14 mouse cellular contexts compared by ENCODE assay signal in genomic region chr16:10732421-10732820, GRCm38 (mm10). TPM values are rescaled to one million over a fixed set of nuclear protein-coding genes. Genes with fewer than 3 reads are reported as not detected.
DNase-seq lines count a peak whose midpoint lies in the region; ATAC-seq lines count a peak whose summit lies in the region.
"Had no signal": no experiment of that assay in that cellular context is flagged by ENCODE, and none has a peak within 500 bp of the region (broad histone marks: within the 10 kb centered on the region; RNA-seq: fewer than 3 reads in every experiment).

No protein-coding gene starts in this region.

- no peak overlapping the region for H3K27ac ChIP-seq in liver, embryonic 11.5 days (ENCODE audit: low read depth, low read length)
- H3K27ac ChIP-seq in hindbrain, embryonic 11.5 days (ENCODE audit: low read depth, low read length), result no peak overlapping the region
- H3K27ac ChIP-seq in midbrain, embryonic 11.5 days (ENCODE audit: low read depth, low read length), result no peak overlapping the region
- H3K27ac ChIP-seq: neural tube, embryonic 15.5 days had no signal

- H3K4me2 ChIP-seq in liver, embryonic 11.5 days, result peak overlapping the region; percentile 31
- H3K4me2 ChIP-seq in hindbrain, embryonic 11.5 days (replicated peaks; ENCODE audit: low read depth, low read length), result no peak overlapping the region
- H3K4me2 ChIP-seq in midbrain, embryonic 11.5 days, result no peak overlapping the region
- H3K4me2 ChIP-seq: neural tube, embryonic 15.5 days had no signal

- no peak overlapping the region for H3K4me3 ChIP-seq in liver, embryonic 11.5 days (ENCODE audit: low read depth, low read length)
- H3K4me3 ChIP-seq in hindbrain, embryonic 11.5 days (ENCODE audit: low read depth, low read length), result no peak overlapping the region
- H3K4me3 ChIP-seq in midbrain, embryonic 11.5 days (ENCODE audit: low read depth, low read length), result no peak overlapping the region
- H3K4me3 ChIP-seq: neural tube, embryonic 15.5 days had no signal

- 49% methylated on average over 5 of the region's 5 CpGs for WGBS in liver, embryonic 11.5 days
- 82% methylated on average over 5 of the region's 5 CpGs for WGBS in hindbrain, embryonic 11.5 days
- WGBS in midbrain, embryonic 11.5 days, result 86% methylated on average over 5 of the region's 5 CpGs

- DNase-seq in B cell, adult 2 months, result peak; percentile 8 to 21
- peak; percentile 55 for DNase-seq in c-Kit-positive CD71-positive TER-119-negative erythroid progenitor cells, embryonic 14.5 days (ENCODE audit: low read depth)
- no peak for DNase-seq in liver, embryonic 11.5 days (ENCODE audit: low spot score)
- DNase-seq in spleen, postnatal 36 days (ENCODE audit: low spot score in 2 of 2), result peak; percentile 55 to 63
- DNase-seq in gastrocnemius, postnatal 4 days (ENCODE audit: low spot score in 2 of 2), result no peak
- no peak for DNase-seq in hindbrain, embryonic 11.5 days (ENCODE audit: low spot score)
- DNase-seq in midbrain, embryonic 11.5 days (ENCODE audit: low spot score, missing footprints), result no peak
- no peak for DNase-seq in retina, postnatal 1 day
- DNase-seq: cerebellum, adult 18-20 months; heart, postnatal 36 days; kidney, postnatal 36 days had no signal

- peaks cover 6% of the 10 kb centered on the region; the same call in 1 of the 2 replicates for H3K4me1 ChIP-seq in liver, embryonic 11.5 days (replicated peaks; ENCODE audit: control insufficient read depth, insufficient read depth, low read length)
- no peaks in the 10 kb centered on the region for H3K4me1 ChIP-seq in hindbrain, embryonic 11.5 days (replicated peaks; ENCODE audit: control insufficient read depth, insufficient read depth, low read length)
- H3K4me1 ChIP-seq in midbrain, embryonic 11.5 days (ENCODE audit: control insufficient read depth, insufficient read depth, low read length), result no peaks in the 10 kb centered on the region

- H3K27me3 ChIP-seq in liver, embryonic 11.5 days (replicated peaks; ENCODE audit: control insufficient read depth, insufficient read depth, low read length), result no peaks in the 10 kb centered on the region
- H3K27me3 ChIP-seq in hindbrain, embryonic 11.5 days (ENCODE audit: control insufficient read depth, insufficient read depth, low read length), result no peaks in the 10 kb centered on the region
- no peaks in the 10 kb centered on the region for H3K27me3 ChIP-seq in midbrain, embryonic 11.5 days (ENCODE audit: control insufficient read depth, insufficient read depth, low read length)
- H3K27me3 ChIP-seq: neural tube, embryonic 15.5 days had no signal

- no peaks in the 10 kb centered on the region for H3K36me3 ChIP-seq in liver, embryonic 11.5 days (ENCODE audit: control insufficient read depth, insufficient read depth, low read length)
- no peaks in the 10 kb centered on the region for H3K36me3 ChIP-seq in hindbrain, embryonic 11.5 days (ENCODE audit: control insufficient read depth, insufficient read depth, low read length)
- H3K36me3 ChIP-seq in midbrain, embryonic 11.5 days (ENCODE audit: control insufficient read depth, insufficient read depth, low read length), result no peaks in the 10 kb centered on the region
- H3K36me3 ChIP-seq: neural tube, embryonic 15.5 days had no signal

- H3K9me3 ChIP-seq in liver, embryonic 11.5 days (ENCODE audit: control insufficient read depth, low read length), result no peaks in the 10 kb centered on the region
- no peaks in the 10 kb centered on the region for H3K9me3 ChIP-seq in hindbrain, embryonic 11.5 days (ENCODE audit: control insufficient read depth, low read length)
- H3K9me3 ChIP-seq in midbrain, embryonic 11.5 days (ENCODE audit: control insufficient read depth, low read length), result no peaks in the 10 kb centered on the region
- H3K9me3 ChIP-seq: neural tube, embryonic 15.5 days had no signal

- ATAC-seq in liver, embryonic 11.5 days (replicated peaks; ENCODE audit: low FRiP score), result peak; percentile 89
- no peak for ATAC-seq in hindbrain, embryonic 11.5 days (ENCODE audit: low FRiP score)
- ATAC-seq in midbrain, embryonic 11.5 days (ENCODE audit: low FRiP score), result no peak

- no peak overlapping the region for H3K9ac ChIP-seq in liver, embryonic 11.5 days (ENCODE audit: low read depth, low read length)
- no peak overlapping the region for H3K9ac ChIP-seq in hindbrain, embryonic 11.5 days (ENCODE audit: low read depth, low read length)
- H3K9ac ChIP-seq in midbrain, embryonic 11.5 days (ENCODE audit: low read length), result no peak overlapping the region
- H3K9ac ChIP-seq: neural tube, embryonic 15.5 days had no signal

RNA-seq across cellular contexts. Expression of gene Socs1, which starts 52.9 kb away (rescaled TPM):
- 3.2 and 3.5 TPM in 2 replicates for polyA plus RNA-seq in liver, embryonic 11.5 days (2014; fragmentation: Nextera tagmentation; extraction: Ambion mirVana)
- 1 to 10 TPM; 2.9 to 3.2 TPM for total RNA-seq in gastrocnemius, postnatal 4 days (2021)
- polyA plus RNA-seq in hindbrain, embryonic 11.5 days (2014; fragmentation: Nextera tagmentation; extraction: Ambion mirVana), result 3.5 and 3.6 TPM in 2 replicates
- polyA plus RNA-seq in midbrain, embryonic 11.5 days (2014; fragmentation: Nextera tagmentation; extraction: Ambion mirVana), result 2.2 and 2.5 TPM in 2 replicates

RNA-seq across cellular contexts. Expression of gene Tnp2, which starts 56.0 kb away (rescaled TPM):
- not detected in 2 replicates for polyA plus RNA-seq in liver, embryonic 11.5 days (2014; fragmentation: Nextera tagmentation; extraction: Ambion mirVana)
- total RNA-seq in gastrocnemius, postnatal 4 days (2021), result not detected
- not detected in 2 replicates for polyA plus RNA-seq in hindbrain, embryonic 11.5 days (2014; fragmentation: Nextera tagmentation; extraction: Ambion mirVana)
- polyA plus RNA-seq in midbrain, embryonic 11.5 days (2014; fragmentation: Nextera tagmentation; extraction: Ambion mirVana), result not detected in 2 replicates
- total RNA-seq: heart, postnatal 36 days; left cerebral cortex, postnatal 25 days had no signal
- polyA plus RNA-seq: neural tube, embryonic 15.5 days had no signal

RNA-seq across cellular contexts. Expression of gene Prm3, which starts 58.3 kb away (rescaled TPM):
- not detected in 2 replicates for polyA plus RNA-seq in liver, embryonic 11.5 days (2014; fragmentation: Nextera tagmentation; extraction: Ambion mirVana)
- not detected for total RNA-seq in gastrocnemius, postnatal 4 days (2021)
- not detected in 2 replicates for polyA plus RNA-seq in hindbrain, embryonic 11.5 days (2014; fragmentation: Nextera tagmentation; extraction: Ambion mirVana)
- not detected in 2 replicates for polyA plus RNA-seq in midbrain, embryonic 11.5 days (2014; fragmentation: Nextera tagmentation; extraction: Ambion mirVana)
- total RNA-seq: heart, postnatal 36 days; left cerebral cortex, postnatal 25 days had no signal
- polyA plus RNA-seq: neural tube, embryonic 15.5 days; spleen, adult 2 months had no signal

Comparison
In these comparisons a context has a peak if more than half of its experiments do, and no peak if none do; other contexts are left out.
1. DNase-seq: peak in B cell, adult 2 months (2 of 2), c-Kit-positive CD71-positive TER-119-negative erythroid progenitor cells, embryonic 14.5 days (single experiment) and spleen, postnatal 36 days (2 of 2); none in liver, embryonic 11.5 days (single experiment), gastrocnemius, postnatal 4 days (0 of 2), hindbrain, embryonic 11.5 days (single experiment), midbrain, embryonic 11.5 days (single experiment) and retina, postnatal 1 day (single experiment).